Mouse (Mus musculus) T-cell, adult 66 days (primary cell): ENCODE results near the gene Plekho1. TPM values are rescaled to one million over a fixed set of nuclear protein-coding genes. Genes with fewer than 3 reads are reported as not detected.

Experiments
- total RNA-seq, 2 experiments: library from RNA; stranded (reverse); gene quantifications; 3 replicates in 1 of 2; 4 replicates in 1 of 2; pipeline ENCODE4 v1.2.4; 2023

Gene Plekho1
- 10 to 100 TPM; 28.1 to 40.0 TPM for total RNA-seq

GRCm38 (mm10) chr3:95995802-95996428, at the start of gene Plekho1:
Gene Plekho1, minus strand, starts transcription at chr3:95996001.

Other genes starting within 250 kb of the Plekho1 start
- gene Tars2, start 235.8 kb downstream of the Plekho1 start, total RNA-seq = 100 to 1,000 TPM; 128 to 134 TPM
- gene Rprd2, start 177.1 kb downstream of the Plekho1 start, total RNA-seq = 100 to 1,000 TPM; 107 to 116 TPM
- gene Prpf3, start 140.1 kb downstream of the Plekho1 start, total RNA-seq = 10 to 100 TPM; 82.0 to 90.5 TPM
- gene Mrps21, start 124.5 kb downstream of the Plekho1 start, total RNA-seq = 100 to 1,000 TPM in 1 of 2 experiments, 10 to 100 TPM in 1; 95.6 to 108 TPM
- 10 to 100 TPM; 12.9 to 18.1 TPM for gene Ciart, start 113.8 kb downstream of the Plekho1 start, total RNA-seq
- gene BC028528, start 104.0 kb downstream of the Plekho1 start, total RNA-seq = under 1 TPM in 1 of 2 experiments, not detected in 1; 0.96 TPM
- 10 to 100 TPM; 49.9 to 71.5 TPM for gene Aph1a, start 102.0 kb downstream of the Plekho1 start, total RNA-seq
- gene Car14, start 91.3 kb downstream of the Plekho1 start, total RNA-seq = not detected
- gene Anp32e, start 66.8 kb downstream of the Plekho1 start, total RNA-seq = 100 to 1,000 TPM; 102 to 115 TPM
- gene Vps45, start 62.5 kb upstream of the Plekho1 start, total RNA-seq = 10 to 100 TPM in 1 of 2 experiments, 1 to 10 TPM in 1; 9.4 to 19.2 TPM
- 10 to 100 TPM; 18.1 to 27.4 TPM for gene Otud7b, start 108.5 kb upstream of the Plekho1 start, total RNA-seq
- gene Mtmr11, start 166.0 kb upstream of the Plekho1 start, total RNA-seq = 1 to 10 TPM; 3.1 to 3.6 TPM
- gene Sf3b4, start 176.3 kb upstream of the Plekho1 start, total RNA-seq = 10 to 100 TPM; 80.9 to 82.9 TPM
- 1 to 10 TPM; 4.0 to 6.6 TPM for gene Sv2a, start 185.2 kb upstream of the Plekho1 start, total RNA-seq
- 1 to 10 TPM; 7.1 to 8.5 TPM for gene Bola1, start 223.7 kb upstream of the Plekho1 start, total RNA-seq
- 1 to 10 TPM; 3.0 to 5.2 TPM for gene Hist2h2ab, start 223.9 kb upstream of the Plekho1 start, total RNA-seq
- 10 to 100 TPM; 68.9 to 78.6 TPM for gene Hist2h2ac, start 224.9 kb upstream of the Plekho1 start, total RNA-seq
- gene Hist2h2be, start 225.1 kb upstream of the Plekho1 start, total RNA-seq = 1 to 10 TPM; 3.0 to 3.7 TPM
- 10 to 100 TPM in 1 of 2 experiments, 1 to 10 TPM in 1; 4.5 to 37.9 TPM for gene Hist2h3c2, start 243.1 kb upstream of the Plekho1 start, total RNA-seq
- 100 to 1,000 TPM; 364 to 479 TPM for gene Hist2h2aa2, start 244.3 kb upstream of the Plekho1 start, total RNA-seq
- gene Hist2h2aa1, start 249.5 kb upstream of the Plekho1 start, total RNA-seq = 1 to 10 TPM in 1 of 2 experiments, not detected in 1; 5.6 TPM